Mouse (Mus musculus) forebrain, embryonic 11.5 days (tissue): Measurements from ENCODE around the gene Zfp648. TPM values are rescaled to one million over a fixed set of nuclear protein-coding genes. Genes with fewer than 3 reads are reported as not detected.

Experiments used
- ATAC-seq: fragments of 200-750 bp; cut with Nextera tagmentation; replicated peaks from 2 replicates; pipeline ENCODE4 v1.8.0; 2017; ENCODE audit warnings: moderate TSS enrichment; ENCODE audit not compliant: low FRiP score
- DNase-seq: peaks from one replicate; pipeline ENCODE4 v3.0.0-alpha.2; 2017; ENCODE audit warnings: low spot score
- H3K27ac ChIP-seq: fragments of 300-500 bp; sonication (generic); 2 replicates; pipeline ENCODE4 v1.5.1; 2014; ENCODE audit warnings: low read depth, low read length
- H3K27me3 ChIP-seq: fragments of 300-500 bp; sonication (generic); 2 replicates; pipeline ENCODE4 v1.6.1; 2014; ENCODE audit warnings: mild to moderate bottlenecking, low read length, mixed read lengths; ENCODE audit not compliant: control insufficient read depth, insufficient read depth
- H3K36me3 ChIP-seq: fragments of 300-500 bp; sonication (generic); 2 replicates; pipeline ENCODE4 v1.6.1; 2014; ENCODE audit warnings: mild to moderate bottlenecking, low read length, moderate library complexity, mixed read lengths; ENCODE audit not compliant: control insufficient read depth, insufficient read depth
- H3K4me1 ChIP-seq: fragments of 300-500 bp; sonication (generic); replicated peaks from 2 replicates; pipeline ENCODE4 v1.6.1; 2014; ENCODE audit warnings: low read length, mixed read lengths; ENCODE audit not compliant: control insufficient read depth, insufficient read depth
- H3K4me2 ChIP-seq: fragments of 300-500 bp; sonication (generic); 2 replicates; pipeline ENCODE4 v1.6.1; 2014; ENCODE audit warnings: low read depth, mild to moderate bottlenecking, low read length, moderate library complexity, mixed read lengths; ENCODE audit not compliant: severe bottlenecking
- H3K4me3 ChIP-seq: fragments of 300-500 bp; sonication (generic); 2 replicates; pipeline ENCODE4 v1.5.1; 2014; ENCODE audit warnings: low read depth, low read length
- H3K9ac ChIP-seq: fragments of 300-500 bp; sonication (generic); 2 replicates; pipeline ENCODE4 v1.6.1; 2014; ENCODE audit warnings: low read length
- H3K9me3 ChIP-seq: fragments of 300-500 bp; sonication (generic); 2 replicates; pipeline ENCODE4 v1.6.1; 2016; ENCODE audit warnings: low read length, mixed read lengths; ENCODE audit not compliant: control insufficient read depth
- WGBS: fragments of 180-500 bp; shearing (Covaris S2); extraction: QIAGEN DNeasy Blood & Tissue Kit; methylation state at CpG from one replicate; pipeline ENCODE4 v1.1.7; 2014; 5-methylcytosine and 5-hydroxymethylcytosine counted together
- polyA plus RNA-seq: library from polyadenylated mRNA; unstranded; fragments of >200 nt; fragmentation: Nextera tagmentation; extraction: Ambion mirVana; gene quantifications from 2 replicates; pipeline ENCODE4 v1.2.1, GENCODE M21; 2014

Gene Zfp648
- polyA plus RNA-seq, 1 experiment from 2014 or later: not detected

DNA sequence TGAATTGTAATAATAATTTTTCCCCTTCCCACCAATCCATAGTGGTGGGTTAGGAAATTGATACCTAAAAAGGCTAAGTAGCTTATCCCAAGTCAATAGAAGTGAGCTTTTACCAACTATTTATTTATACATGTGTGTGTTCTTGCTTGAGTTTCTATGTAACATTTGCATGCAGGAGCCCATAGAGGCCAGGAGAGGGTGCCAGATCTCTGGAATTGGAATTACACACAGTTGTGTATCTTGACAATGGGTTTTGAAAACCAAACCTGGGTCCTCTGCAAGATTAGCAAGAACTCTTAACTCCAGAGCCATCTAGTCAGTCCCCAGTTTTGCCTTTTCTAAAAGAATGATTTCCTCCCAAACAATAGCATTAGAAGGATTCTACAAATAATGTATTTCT lies 37.9 kb downstream of the Zfp648 start:
- H3K9me3 ChIP-seq: no peaks in the 10 kb centered on the region
- H3K4me2 ChIP-seq: no peak overlapping the region
- H3K27ac ChIP-seq: no peak overlapping the region
- no peak for ATAC-seq
- H3K27me3 ChIP-seq: no peaks in the 10 kb centered on the region
- H3K4me3 ChIP-seq: no peak overlapping the region
- H3K36me3 ChIP-seq: no peaks in the 10 kb centered on the region
- H3K9ac ChIP-seq: no peak overlapping the region
- no peak for DNase-seq
- no peaks in the 10 kb centered on the region for H3K4me1 ChIP-seq

DNA sequence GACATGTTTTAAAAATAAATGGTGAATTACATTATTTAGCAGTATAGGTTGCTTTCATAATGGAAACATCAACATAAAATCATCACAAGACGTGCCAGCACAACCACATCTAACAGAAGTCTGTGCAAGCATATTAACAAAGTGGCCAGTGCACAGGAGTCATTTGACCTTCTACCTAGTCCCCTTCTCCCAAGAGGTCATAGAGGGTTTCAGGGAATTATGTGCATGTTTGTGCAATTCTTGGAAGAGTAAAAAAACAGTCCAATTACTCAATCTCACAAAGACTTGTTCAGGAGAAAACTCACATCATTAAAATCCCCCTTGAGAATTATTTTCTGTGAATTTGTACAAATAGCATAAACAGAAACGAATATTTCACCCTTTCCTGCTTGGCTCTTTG lies 50.2 kb downstream of the Zfp648 start:
- Histone ChIP-seq H3K9me3 (no peaks in the 10 kb centered on the region), H3K36me3 (no peaks in the 10 kb centered on the region), H3K4me1 (no peaks in the 10 kb centered on the region), H3K4me2 (no peak overlapping the region), H3K9ac (no peak overlapping the region), H3K27me3 (no peaks in the 10 kb centered on the region), H3K4me3 (no peak overlapping the region), H3K27ac (no peak overlapping the region)
- no peak for ATAC-seq
- WGBS: 86% methylated on average over 2 of the region's 2 CpGs
- DNase-seq: no peak

DNA sequence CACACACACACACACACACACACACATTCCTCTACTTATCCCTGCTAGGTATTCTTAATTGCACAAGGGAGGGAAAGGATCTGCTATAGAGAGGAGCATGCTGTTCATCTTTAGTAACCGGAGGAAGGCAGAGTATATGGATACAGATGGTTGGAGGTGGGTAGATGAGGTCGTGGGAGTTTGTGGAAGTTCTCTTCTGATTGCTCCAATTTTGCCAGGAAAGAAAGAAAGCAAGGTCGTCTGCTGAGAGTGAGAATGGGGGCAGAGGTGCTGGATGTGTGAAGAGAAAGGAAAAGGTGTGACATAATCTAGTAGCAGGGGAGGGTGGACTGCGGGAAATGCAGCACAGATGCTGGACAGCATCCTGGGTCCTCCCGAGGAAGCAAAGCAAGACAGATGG lies 51.8 kb downstream of the Zfp648 start:
- H3K4me1 ChIP-seq: no peaks in the 10 kb centered on the region
- no peak overlapping the region for H3K27ac ChIP-seq
- H3K27me3 ChIP-seq: no peaks in the 10 kb centered on the region
- no peaks in the 10 kb centered on the region for H3K36me3 ChIP-seq
- 76% methylated on average over 5 of the region's 5 CpGs for WGBS
- no peak overlapping the region for H3K4me2 ChIP-seq
- DNase-seq (no peak), ATAC-seq (no peak)
- H3K9ac ChIP-seq: no peak overlapping the region
- no peaks in the 10 kb centered on the region for H3K9me3 ChIP-seq
- no peak overlapping the region for H3K4me3 ChIP-seq
